Mouse (Mus musculus) bone marrow macrophage, adult 2 months (primary cell): Measurements from ENCODE around the gene Eif4ebp2.

Experiments used
- CTCF ChIP-seq: IDR thresholded peaks from 2 replicates; pipeline ENCODE4 v1.5.1; 2012; ENCODE audit warnings: low read depth, mild to moderate bottlenecking, low read length, moderate library complexity
- POLR2A ChIP-seq: IDR thresholded peaks from 2 replicates; pipeline ENCODE4 v1.6.1; 2012; ENCODE audit warnings: mild to moderate bottlenecking, low read depth, low read length, borderline replicate concordance

DNA sequence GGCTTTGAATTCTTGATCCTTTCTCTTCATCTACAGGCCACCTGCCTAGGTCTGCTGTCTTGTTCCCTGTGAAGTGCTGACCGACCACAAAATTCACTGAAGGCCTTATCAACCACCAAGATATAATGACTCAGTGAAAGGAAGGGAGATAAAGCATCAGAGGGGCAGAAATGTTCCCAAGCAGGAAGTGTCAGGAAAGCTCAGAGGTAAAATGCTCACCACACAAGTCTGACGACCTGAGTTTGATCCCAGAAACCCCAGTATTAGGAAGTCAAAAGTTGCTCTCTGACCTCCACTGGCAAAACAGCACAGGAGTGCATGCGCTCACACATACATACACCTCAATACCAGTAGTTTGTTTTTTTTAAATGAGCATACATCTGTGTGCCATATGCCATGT, 3.6 kb downstream of the Eif4ebp2 start:
- TF ChIP-seq CTCF (no peak), POLR2A (no peak)
